Mouse (Mus musculus) midbrain, embryonic 10.5 days (tissue): ENCODE data around the gene Filip1l. TPM values are rescaled to one million over a fixed set of nuclear protein-coding genes. Genes with fewer than 3 reads are reported as not detected.
"Not testable (repeated sequence)": the region's sequence is repeated elsewhere in the genome, so short reads cannot be mapped to it uniquely, and the experiment has no call there.

Experiments used
- DNase-seq: peaks from one replicate; pipeline ENCODE4 v3.0.0-alpha.2; 2017; ENCODE audit warnings: low spot score
- H3K27ac ChIP-seq: fragments of 300-500 bp; sonication (generic); replicated peaks from 2 replicates; pipeline ENCODE4 v1.5.1; 2016; ENCODE audit warnings: mild to moderate bottlenecking
- H3K27me3 ChIP-seq: fragments of 300-500 bp; sonication (generic); 2 replicates; pipeline ENCODE4 v1.6.1; 2016; ENCODE audit warnings: low read depth, mild to moderate bottlenecking; ENCODE audit not compliant: poor library complexity, severe bottlenecking
- H3K36me3 ChIP-seq: fragments of 300-500 bp; sonication (generic); 2 replicates; pipeline ENCODE4 v1.6.1; 2016; ENCODE audit warnings: mild to moderate bottlenecking, moderate library complexity
- H3K4me1 ChIP-seq: fragments of 300-500 bp; sonication (generic); 2 replicates; pipeline ENCODE4 v1.6.1; 2016
- H3K4me3 ChIP-seq: fragments of 300-500 bp; sonication (generic); 2 replicates; pipeline ENCODE4 v1.5.1; 2016; ENCODE audit warnings: mild to moderate bottlenecking, moderate library complexity
- H3K9me3 ChIP-seq: fragments of 300-500 bp; sonication (generic); replicated peaks from 2 replicates; pipeline ENCODE4 v1.6.1; 2016; ENCODE audit warnings: mild to moderate bottlenecking
- WGBS: fragments of 180-500 bp; shearing (Covaris S2); methylation state at CpG from one replicate; pipeline ENCODE4 v1.1.7; 2016; 5-methylcytosine and 5-hydroxymethylcytosine counted together
- polyA plus RNA-seq: library from polyadenylated mRNA; unstranded; fragments of >200 nt; fragmentation: Nextera tagmentation; extraction: Ambion mirVana; gene quantifications from 2 replicates; pipeline ENCODE4 v1.2.1, GENCODE M21; 2016

The Filip1l gene
- polyA plus RNA-seq, 1 experiment from 2014 or later, result 6.7 TPM

DNA sequence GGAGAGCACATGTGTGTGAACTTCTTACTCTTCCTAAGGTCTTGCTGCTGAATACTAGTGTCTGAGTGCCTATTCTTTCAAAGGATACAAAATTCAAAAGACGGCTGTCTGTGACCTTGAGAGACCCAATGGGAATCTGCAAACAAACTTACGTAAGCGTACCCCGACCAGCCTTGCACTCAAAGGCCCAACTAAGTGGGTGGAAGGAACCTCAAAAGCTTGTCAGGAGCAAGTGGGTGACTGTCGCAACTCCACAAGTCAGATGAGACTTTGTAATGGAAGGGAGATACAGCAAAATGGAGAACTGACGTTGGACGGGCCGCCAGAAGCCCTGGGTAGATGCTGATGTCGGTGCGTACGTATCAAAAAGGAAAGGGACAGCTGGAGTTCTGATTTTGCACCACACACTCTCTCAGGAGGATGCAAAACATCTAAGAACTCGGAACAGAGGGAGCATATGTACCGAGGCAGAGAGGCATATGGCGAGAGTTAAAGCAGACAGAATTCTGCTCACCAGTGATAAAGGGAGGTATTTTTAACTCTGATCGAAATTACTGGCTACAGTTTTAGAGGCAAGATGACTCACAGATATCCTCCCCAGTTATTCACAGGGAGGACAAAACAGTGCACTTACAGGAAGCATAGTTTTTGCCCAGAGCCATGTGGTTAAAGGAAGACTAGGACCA, 36.8 kb downstream of the Filip1l start:
- WGBS, result 92% methylated on average over 15 of the region's 15 CpGs
- H3K4me1 ChIP-seq, result no peaks in the 10 kb centered on the region
- H3K27ac ChIP-seq, result no peak overlapping the region
- H3K36me3 ChIP-seq, result no peaks in the 10 kb centered on the region
- no peak overlapping the region for H3K4me3 ChIP-seq
- DNase-seq, result no peak
- H3K9me3 ChIP-seq, result no peaks in the 10 kb centered on the region
- no peaks in the 10 kb centered on the region for H3K27me3 ChIP-seq

GRCm38 (mm10) chr16:57391171-57391570, 38.3 kb downstream of the Filip1l start:
- not testable (repeated sequence) for H3K9me3 ChIP-seq

DNA sequence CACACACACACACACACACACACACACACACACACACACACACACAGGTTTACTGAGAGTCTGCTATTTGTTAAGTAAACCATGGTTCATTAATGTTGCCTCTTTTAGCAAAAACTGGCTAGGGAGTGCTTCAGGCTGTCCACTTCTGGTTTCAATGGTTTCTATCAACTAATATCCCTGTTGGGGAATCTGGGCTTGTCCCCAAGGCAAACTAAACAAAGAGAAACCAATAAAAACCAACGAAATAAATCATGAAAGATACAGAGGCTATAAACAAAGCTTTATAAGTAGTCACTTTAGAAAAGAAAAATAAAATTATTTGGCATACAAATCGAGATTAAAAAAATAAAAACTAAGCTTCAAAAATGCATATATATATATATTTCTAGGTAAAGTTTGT, 39.6 kb downstream of the Filip1l start:
- H3K9me3 ChIP-seq, result no peaks in the 10 kb centered on the region
- no peak for DNase-seq
- no peaks in the 10 kb centered on the region for H3K27me3 ChIP-seq
- no peaks in the 10 kb centered on the region for H3K36me3 ChIP-seq
- H3K27ac ChIP-seq, result no peak overlapping the region
- no peaks in the 10 kb centered on the region for H3K4me1 ChIP-seq
- 82% methylated on average over 2 of the region's 2 CpGs for WGBS
- H3K4me3 ChIP-seq, result no peak overlapping the region

More at GRCm38 (mm10) chr16:57391171-57391570, 38.3 kb downstream of the Filip1l start:
- H3K27ac ChIP-seq, DNase-seq, H3K27me3 ChIP-seq, H3K36me3 ChIP-seq, H3K4me1 ChIP-seq, H3K4me3 ChIP-seq: not testable (repeated sequence)
- 33% methylated on average over 29 of the region's 39 CpGs for WGBS

DNA sequence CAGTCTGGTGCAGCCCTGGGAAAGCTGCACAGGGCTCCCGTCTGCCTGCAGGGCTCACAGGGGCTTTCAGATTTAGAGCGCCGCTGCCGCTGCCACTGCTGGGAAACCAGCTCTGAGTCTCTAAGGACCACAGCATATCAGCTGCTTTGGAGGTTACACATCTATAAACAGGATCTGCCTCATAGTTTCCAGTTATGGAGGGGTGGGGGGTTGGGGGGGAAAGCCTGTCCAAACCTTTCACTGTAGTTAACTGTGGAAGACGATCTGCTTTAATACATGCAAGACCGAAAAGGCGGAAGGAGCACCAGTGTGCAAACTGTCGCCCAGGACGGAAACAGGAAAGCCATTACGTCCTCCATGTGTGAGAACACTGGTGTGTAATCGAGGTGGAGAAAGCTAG, 40.3 kb downstream of the Filip1l start:
- 87% methylated on average over 11 of the region's 11 CpGs for WGBS

DNA sequence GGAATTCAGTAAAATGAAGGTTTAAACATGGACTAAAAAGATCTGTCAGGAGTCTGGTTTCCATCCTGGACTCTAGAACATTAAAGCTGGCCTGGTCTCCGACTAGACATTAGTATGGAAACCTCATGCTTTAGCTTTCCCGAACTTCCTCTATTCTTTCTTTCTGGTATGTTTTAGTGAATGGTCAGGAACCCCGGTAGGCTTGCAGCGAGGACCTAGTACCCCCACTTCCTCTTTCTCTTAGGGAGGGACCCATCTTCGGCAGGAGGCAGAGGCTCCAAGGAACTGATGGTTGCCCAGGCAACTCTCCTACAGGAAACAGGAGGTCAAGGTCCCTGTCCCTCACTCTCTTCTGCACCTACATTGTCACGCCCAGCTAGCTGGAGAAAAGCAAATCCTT, 43.4 kb downstream of the Filip1l start:
- no peak for DNase-seq
- Histone ChIP-seq H3K4me1 (peaks cover 3% of the 10 kb centered on the region; the same call in 1 of the 2 replicates), H3K27me3 (no peaks in the 10 kb centered on the region), H3K27ac (no peak overlapping the region), H3K9me3 (no peaks in the 10 kb centered on the region), H3K36me3 (no peaks in the 10 kb centered on the region), H3K4me3 (no peak overlapping the region)
- 82% methylated on average over 6 of the region's 6 CpGs for WGBS

More for the DNA sequence above, 40.3 kb downstream of the Filip1l start:
- Histone ChIP-seq H3K4me3 (no peak overlapping the region), H3K9me3 (no peaks in the 10 kb centered on the region), H3K36me3 (no peaks in the 10 kb centered on the region), H3K4me1 (no peaks in the 10 kb centered on the region), H3K27ac (no peak overlapping the region), H3K27me3 (no peaks in the 10 kb centered on the region)
- DNase-seq, result no peak

GRCm38 (mm10) chr16:57397845-57398244, 45.0 kb downstream of the Filip1l start:
- 91% methylated on average over 6 of the region's 6 CpGs for WGBS
- Histone ChIP-seq H3K36me3 (no peaks in the 10 kb centered on the region), H3K4me3 (no peak overlapping the region), H3K9me3 (no peaks in the 10 kb centered on the region), H3K27ac (no peak overlapping the region), H3K27me3 (no peaks in the 10 kb centered on the region), H3K4me1 (peaks cover 7% of the 10 kb centered on the region)
- no peak for DNase-seq

GRCm38 (mm10) chr16:57398387-57399214, 45.7 kb downstream of the Filip1l start:
- Histone ChIP-seq H3K4me1 (peaks cover 7% of the 10 kb centered on the region), H3K4me3 (no peak overlapping the region), H3K9me3 (no peaks in the 10 kb centered on the region), H3K36me3 (no peaks in the 10 kb centered on the region), H3K27me3 (no peaks in the 10 kb centered on the region), H3K27ac (no peak overlapping the region)
- DNase-seq, result peak; percentile 58
- 66% methylated on average over 18 of the region's 18 CpGs for WGBS

- 85% methylated on average over 10 of the region's 10 CpGs for WGBS
- H3K4me1 ChIP-seq, result peaks cover 7% of the 10 kb centered on the region
- no peaks in the 10 kb centered on the region for H3K36me3 ChIP-seq
These were observed 46.7 kb downstream of the Filip1l start for GRCm38 (mm10) chr16:57399566-57399965.

GRCm38 (mm10) chr16:57401702-57402101, 48.8 kb downstream of the Filip1l start:
- Histone ChIP-seq H3K27ac (no peak overlapping the region), H3K36me3 (no peaks in the 10 kb centered on the region), H3K27me3 (no peaks in the 10 kb centered on the region), H3K4me1 (peaks cover 7% of the 10 kb centered on the region), H3K4me3 (no peak overlapping the region), H3K9me3 (no peaks in the 10 kb centered on the region)
- WGBS, result 54% methylated on average over 6 of the region's 6 CpGs
- no peak for DNase-seq

More at GRCm38 (mm10) chr16:57399566-57399965, 46.7 kb downstream of the Filip1l start:
- H3K4me3 ChIP-seq, result no peak overlapping the region
- no peaks in the 10 kb centered on the region for H3K9me3 ChIP-seq
- DNase-seq, result no peak
- H3K27me3 ChIP-seq, result no peaks in the 10 kb centered on the region
- no peak overlapping the region for H3K27ac ChIP-seq

- Histone ChIP-seq H3K27ac (no peak overlapping the region), H3K36me3 (no peaks in the 10 kb centered on the region), H3K27me3 (no peaks in the 10 kb centered on the region), H3K4me3 (no peak overlapping the region), H3K4me1 (peaks cover 7% of the 10 kb centered on the region), H3K9me3 (no peaks in the 10 kb centered on the region)
- WGBS, result 89% methylated on average over 4 of the region's 4 CpGs
- no peak for DNase-seq
These were observed 50.0 kb downstream of the Filip1l start for GRCm38 (mm10) chr16:57402910-57403309.

DNA sequence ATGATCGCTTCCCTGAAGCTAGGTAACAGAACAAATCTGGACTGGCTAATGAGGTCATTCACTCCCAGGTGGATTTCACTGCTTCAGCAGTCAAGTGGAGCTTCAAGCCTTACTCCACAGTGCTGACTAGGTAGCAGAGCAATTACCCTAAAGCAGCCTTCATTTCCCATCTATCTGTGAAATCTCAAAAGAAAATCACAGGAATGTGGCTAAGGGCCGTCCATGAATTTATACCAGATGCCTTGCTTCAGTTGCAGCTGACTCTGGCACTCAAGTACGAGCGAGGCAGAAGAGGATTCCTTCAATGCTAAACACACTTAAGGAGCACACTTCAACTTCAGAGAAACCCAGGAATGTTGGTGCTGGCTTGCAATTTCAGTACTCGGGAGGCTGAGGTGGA, 50.9 kb downstream of the Filip1l start:
- WGBS, result 84% methylated on average over 5 of the region's 5 CpGs
- Histone ChIP-seq H3K27me3 (no peaks in the 10 kb centered on the region), H3K4me1 (peaks cover 5% of the 10 kb centered on the region), H3K27ac (no peak overlapping the region), H3K36me3 (no peaks in the 10 kb centered on the region), H3K9me3 (no peaks in the 10 kb centered on the region), H3K4me3 (no peak overlapping the region)
- no peak for DNase-seq

GRCm38 (mm10) chr16:57412766-57413165, 59.9 kb downstream of the Filip1l start:
- 71% methylated on average over 4 of the region's 4 CpGs for WGBS
- Histone ChIP-seq H3K4me3 (no peak overlapping the region), H3K36me3 (no peaks in the 10 kb centered on the region), H3K27ac (no peak overlapping the region), H3K4me1 (no peaks in the 10 kb centered on the region), H3K9me3 (no peaks in the 10 kb centered on the region), H3K27me3 (no peaks in the 10 kb centered on the region)
- DNase-seq, result no peak

DNA sequence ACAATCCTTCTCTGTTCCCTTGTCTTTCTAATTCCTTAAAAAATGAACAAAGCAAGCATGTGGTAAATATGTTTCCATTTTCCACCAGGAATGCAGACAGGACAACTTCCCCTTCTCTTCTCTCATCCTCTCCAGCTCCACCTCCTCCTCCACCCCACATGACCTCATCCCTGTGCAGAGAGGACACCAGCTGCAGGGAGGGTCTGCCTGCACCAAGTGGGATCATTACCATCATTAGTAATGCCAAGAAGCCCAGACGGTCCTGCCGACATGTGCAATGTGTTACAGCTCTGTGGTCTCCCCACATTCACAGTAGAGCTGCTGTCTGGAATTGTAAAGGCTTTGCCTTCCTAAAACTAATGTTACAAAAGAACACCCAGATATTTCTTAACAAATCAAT, 63.2 kb downstream of the Filip1l start:
- Histone ChIP-seq H3K27me3 (no peaks in the 10 kb centered on the region), H3K4me3 (no peak overlapping the region), H3K27ac (no peak overlapping the region), H3K36me3 (no peaks in the 10 kb centered on the region), H3K4me1 (peaks cover 4% of the 10 kb centered on the region; the same call in 1 of the 2 replicates), H3K9me3 (no peaks in the 10 kb centered on the region)
- 78% methylated on average over 2 of the region's 2 CpGs for WGBS
- no peak for DNase-seq
